Mouse (Mus musculus) ovary, postnatal 14 days (tissue): ENCODE results near the gene Ankrd26.
"Not testable (repeated sequence)": the region's sequence is repeated elsewhere in the genome, so short reads cannot be mapped to it uniquely, and the experiment has no call there.

Experiments used
- DNase-seq: peaks from one replicate; pipeline ENCODE4 v3.0.0; 2022; ENCODE audit warnings: low spot score

Ankrd26 gene

GRCm38 (mm10) chr6:118561745-118562609 is at the start of gene Ankrd26:
TSS of gene Ankrd26 (minus strand) at chr6:118562226.
- peak; percentile 84 for DNase-seq

GRCm38 (mm10) chr6:118608906-118609305 is 46.9 kb upstream of the Ankrd26 start:
- no peak for DNase-seq

DNA sequence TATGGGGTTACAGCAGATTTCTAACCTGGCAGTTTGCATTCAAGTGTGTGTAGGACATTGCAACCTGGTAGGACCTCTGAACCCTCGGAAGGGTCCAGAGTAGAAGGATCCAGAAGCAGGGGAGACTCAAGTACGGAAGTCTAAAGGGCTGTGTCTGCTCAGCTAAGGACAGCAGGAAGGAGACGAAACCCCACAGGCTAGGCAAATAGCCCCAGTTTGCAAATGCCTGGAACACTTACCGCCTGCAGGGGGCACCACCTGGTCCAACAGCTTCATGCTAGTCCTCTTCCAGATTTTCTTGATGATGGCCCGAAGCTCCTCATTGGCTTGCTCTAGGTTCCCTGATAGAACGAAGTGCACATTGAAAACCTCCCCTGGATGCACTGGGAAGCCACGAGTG is 43.9 kb upstream of the Ankrd26 start:
- DNase-seq, result no peak

DNA sequence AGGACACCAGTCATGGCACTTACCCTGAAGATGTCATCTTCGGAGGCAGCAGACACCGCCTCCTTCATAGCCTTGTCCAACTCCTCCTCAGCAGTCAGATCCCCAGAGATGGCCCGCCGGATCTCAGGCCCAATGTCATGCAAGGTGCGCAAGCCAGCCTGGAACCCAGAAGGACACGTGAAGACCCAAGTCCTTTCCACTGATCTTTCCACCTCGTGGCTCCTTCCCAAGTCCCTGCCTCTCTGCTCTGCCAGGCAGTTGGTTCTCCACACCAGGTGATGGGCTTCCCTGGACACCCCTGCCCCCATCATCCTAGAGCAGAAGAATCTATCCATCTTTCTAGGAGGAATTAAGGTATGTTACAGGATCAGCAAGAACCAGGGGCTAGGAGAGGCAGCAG is 41.8 kb upstream of the Ankrd26 start:
- no peak for DNase-seq

DNA sequence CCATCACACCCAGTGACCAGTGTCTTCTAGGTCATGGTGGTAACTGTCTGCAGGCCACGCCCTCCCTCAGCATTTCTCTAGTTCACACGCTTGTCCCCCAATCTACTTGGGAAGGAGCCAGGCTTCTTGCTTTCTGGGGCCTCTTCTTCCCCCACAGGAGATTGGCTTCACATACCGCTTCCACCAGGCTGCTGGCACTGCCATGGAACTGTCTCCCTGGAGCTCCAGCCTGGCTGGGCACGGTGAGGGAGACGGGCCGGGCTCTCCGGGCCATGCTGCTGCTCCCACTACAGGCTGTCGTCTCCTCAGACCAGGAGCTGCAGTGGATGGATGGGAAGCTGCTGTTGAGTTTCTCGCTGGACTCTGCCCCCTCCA is 33.6 kb upstream of the Ankrd26 start:
- DNase-seq, result no peak

- no peak for DNase-seq
Observed at GRCm38 (mm10) chr6:118594833-118595680, 33.0 kb upstream of the Ankrd26 start.

DNA sequence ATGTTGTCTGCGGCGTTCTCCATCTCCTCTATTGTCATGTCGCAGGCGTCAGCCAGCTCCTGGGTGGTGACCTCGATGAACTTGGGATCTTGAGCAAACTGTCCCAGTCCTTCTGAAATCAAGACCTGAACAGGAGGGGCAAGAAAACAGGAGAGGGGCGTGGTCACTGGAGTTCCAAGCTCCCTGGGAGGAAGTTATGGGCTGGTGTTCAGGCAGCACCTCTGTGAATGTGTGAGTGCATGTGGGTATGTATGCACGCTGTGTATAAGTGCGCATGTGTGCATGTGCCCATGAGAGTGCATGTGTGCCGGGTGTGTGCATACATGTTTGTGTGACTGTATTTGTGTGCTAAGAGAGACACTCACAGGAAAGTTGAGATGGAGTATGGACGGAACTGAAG is 32.0 kb upstream of the Ankrd26 start:
- DNase-seq, result no peak

- DNase-seq, result no peak
Observed at GRCm38 (mm10) chr6:118593377-118594061, 31.5 kb upstream of the Ankrd26 start.

DNA sequence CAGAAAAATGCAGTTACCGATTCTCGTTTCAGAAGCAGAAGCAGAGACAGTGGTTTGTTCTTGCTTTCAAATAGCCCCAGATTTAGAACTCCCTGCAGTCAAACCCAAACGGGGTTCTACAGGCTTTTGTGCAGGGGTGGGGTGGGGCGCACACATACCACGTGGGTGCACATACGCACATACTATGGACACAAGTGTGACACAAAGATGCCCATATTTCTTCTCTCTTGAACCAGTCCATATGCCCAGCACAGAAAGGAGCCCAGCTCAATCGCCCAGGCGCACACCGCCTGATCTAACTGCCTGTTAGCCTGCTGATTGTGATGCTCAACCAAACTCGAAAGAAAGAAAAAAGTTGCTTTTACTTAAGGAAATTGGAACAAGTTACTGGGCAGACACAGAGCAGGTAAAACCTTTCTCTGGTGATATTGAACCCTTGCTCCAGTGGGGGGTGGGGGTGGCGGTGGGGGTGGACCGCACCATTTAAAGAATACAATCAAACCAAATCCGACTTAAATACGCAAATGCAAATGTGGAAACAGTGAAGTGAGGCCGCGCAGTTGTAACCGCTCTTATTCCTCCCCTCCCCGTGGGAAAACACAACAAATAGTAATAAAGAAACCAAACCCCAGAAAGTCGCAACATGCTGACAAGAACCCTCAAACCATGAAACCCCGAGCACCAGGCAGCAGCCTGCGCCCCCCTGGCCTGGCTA is 30.8 kb upstream of the Ankrd26 start:
- no peak for DNase-seq

GRCm38 (mm10) chr6:118578741-118579140 is 16.7 kb upstream of the Ankrd26 start:
- DNase-seq, result not testable (repeated sequence)

DNA sequence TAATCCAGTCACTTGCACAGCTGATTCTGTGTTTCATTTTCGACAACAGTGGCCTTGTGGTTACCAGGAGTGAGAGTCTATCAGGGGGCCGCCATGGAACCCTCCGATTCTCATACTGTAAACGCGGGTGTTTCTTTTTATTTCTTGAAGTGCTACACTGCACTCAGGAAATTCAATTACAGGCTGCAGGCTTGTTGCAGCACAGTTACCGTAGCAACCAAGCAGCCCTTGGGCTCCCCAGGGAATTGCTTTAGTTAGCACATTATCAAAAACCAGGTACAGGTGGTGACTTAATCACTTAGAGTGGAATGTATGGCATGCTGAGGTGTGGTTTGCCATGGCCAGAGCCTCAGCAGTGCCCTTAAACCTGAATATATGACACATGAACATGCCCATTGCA is 12.3 kb upstream of the Ankrd26 start:
- DNase-seq, result no peak

- DNase-seq, result no peak
Observed at GRCm38 (mm10) chr6:118567816-118568215, 5.8 kb upstream of the Ankrd26 start.

DNA sequence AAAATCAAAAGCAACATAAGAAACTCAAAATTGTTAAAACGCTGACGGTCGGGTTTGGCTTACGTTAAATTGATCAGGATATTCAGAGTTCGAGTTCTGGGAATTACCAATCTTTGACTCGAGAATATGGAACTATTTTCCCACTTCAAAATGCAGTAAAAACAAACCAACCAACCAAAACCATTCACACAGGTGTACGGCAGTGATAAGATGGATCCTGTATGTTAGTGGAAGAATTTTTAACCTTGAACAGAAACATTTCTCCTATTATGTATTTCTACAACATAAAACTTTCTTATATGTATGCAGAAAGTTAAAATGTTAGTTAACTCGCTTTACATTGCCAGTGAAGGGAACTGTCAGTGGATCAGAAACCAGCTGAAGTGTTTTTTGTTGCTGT is 801 bp downstream of the Ankrd26 start:
- no peak for DNase-seq

GRCm38 (mm10) chr6:118538627-118539026 is 23.4 kb downstream of the Ankrd26 start:
- DNase-seq, result no peak

DNA sequence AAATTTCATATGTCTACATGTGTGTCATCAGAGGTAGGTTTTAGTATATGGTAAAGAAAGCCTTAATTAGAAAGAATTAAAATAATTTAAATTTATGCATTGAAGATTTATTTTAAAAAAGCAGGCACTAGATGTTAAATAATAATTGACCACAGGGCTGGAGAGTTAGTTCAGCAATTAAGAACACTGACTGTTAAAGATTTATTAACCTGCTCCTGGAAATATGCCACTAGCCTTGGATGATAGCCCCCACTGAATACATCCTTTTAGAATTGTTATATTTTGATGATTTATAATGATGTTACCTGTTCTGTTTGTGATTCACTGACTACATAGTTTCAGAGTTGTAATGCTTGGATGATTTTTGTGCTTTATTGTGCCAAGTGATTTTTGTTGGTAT is 24.8 kb downstream of the Ankrd26 start:
- DNase-seq, result not testable (repeated sequence)

GRCm38 (mm10) chr6:118535321-118535720 is 26.7 kb downstream of the Ankrd26 start:
- no peak for DNase-seq

- DNase-seq, result no peak
Observed at GRCm38 (mm10) chr6:118533381-118533780, 28.6 kb downstream of the Ankrd26 start.

DNA sequence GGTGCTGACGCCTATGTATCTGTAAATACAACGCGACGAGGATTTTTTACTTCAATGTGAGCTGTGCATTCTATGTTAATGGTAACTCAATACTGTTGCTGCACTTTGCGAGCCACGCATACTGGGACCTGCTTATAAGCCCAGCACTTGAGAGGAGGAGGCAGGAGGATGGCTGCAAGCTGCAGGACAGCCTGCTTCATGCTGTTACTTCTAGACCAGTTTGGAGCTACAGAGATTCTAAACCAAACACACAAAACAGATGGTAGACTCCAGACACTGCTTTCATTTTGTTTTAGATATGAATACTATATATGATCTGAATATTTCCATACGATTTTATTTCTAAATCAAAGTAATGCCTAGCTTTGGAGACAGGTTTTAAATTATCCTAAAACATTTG is 41.4 kb downstream of the Ankrd26 start:
- no peak for DNase-seq

DNA sequence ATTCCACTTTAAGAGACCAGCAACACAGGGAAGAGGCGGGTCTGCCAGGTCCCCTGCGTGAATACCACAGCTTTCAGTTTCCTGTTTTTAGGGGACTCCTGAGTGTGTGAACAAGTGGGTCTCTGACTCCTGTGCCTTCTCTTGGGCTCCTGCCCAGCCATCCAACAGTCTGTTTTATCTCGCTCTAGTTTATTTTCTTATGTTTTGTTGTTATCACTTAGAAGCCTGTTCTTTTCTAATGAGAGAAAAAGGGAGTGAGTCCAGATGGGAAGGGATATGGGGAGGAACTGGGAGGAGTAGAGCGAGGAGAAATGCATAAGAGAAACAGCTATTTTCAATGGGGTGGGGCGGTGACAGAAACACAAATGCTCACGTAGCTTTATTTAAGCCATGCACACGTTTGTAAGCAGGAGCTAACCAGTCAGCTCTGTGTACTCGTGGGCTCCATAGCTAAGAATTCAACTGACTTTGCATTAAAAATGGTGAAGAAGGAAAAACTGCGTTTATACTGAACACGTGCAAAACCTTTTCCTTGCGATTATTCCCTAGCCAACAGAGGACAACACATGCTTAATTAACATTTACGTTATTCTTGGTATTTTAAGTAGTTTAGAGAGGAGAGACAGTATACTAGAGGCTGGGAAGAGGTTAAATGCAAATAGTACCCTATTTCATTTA is 48.6 kb downstream of the Ankrd26 start:
- DNase-seq, result no peak

DNA sequence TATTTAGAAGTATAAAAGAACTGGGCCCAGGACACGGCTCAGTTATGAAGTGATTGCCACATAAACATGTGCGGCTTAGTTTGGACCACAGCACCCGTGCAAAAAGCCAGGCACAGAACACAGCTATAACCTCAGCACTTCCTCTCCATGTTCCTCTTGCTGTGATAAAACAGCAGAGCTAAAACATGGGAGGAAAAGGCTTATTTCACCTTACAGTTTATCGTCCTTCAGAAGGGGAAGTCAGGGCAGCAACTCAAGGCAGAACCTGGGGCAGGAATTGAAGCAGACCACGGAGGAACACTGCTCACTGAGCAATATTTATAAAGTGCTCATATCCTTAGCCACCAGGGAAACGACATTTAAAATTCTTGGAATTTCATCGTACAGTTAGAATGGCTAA is 63.0 kb downstream of the Ankrd26 start:
- no peak for DNase-seq

DNA sequence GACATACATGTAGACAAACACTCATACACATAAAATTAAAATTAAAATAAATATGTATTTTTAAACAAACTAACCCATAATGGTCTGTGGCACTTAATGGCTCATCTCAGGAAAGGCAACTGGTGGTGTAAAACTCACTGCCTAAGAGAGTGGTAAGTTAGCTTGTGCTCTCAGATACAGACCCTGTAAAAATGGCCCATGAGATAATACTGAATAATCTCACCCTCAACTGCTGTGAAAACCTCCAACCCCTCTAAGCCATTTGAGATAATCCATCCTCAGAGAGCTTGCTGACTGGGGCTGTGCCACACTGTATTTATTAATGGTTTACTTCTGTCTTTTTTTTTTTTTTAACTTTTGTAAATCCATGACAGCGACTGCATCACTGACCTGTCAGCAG is 79.9 kb downstream of the Ankrd26 start:
- no peak for DNase-seq
